Mouse (Mus musculus) adrenal gland, adult 2 months (tissue): ENCODE results near the gene Rassf5. TPM values are rescaled to one million over a fixed set of nuclear protein-coding genes. Genes with fewer than 3 reads are reported as not detected.

Experiments used
- DNase-seq: peaks from one replicate; pipeline ENCODE4 v3.0.0; 2021
- polyA plus RNA-seq: library from polyadenylated mRNA; depleted of rRNA; stranded (reverse); fragments of >200 nt; gene quantifications from 2 replicates; pipeline ENCODE4 v1.2.3, GENCODE M21; 2012
- total RNA-seq, 2 experiments: library from RNA; stranded (reverse); gene quantifications; 2 replicates each; pipeline ENCODE4 v1.2.3; 2021

Gene Rassf5
- total and polyA plus RNA-seq, 3 experiments, result 8.6 to 39.3 (median 13.0) TPM

DNA sequence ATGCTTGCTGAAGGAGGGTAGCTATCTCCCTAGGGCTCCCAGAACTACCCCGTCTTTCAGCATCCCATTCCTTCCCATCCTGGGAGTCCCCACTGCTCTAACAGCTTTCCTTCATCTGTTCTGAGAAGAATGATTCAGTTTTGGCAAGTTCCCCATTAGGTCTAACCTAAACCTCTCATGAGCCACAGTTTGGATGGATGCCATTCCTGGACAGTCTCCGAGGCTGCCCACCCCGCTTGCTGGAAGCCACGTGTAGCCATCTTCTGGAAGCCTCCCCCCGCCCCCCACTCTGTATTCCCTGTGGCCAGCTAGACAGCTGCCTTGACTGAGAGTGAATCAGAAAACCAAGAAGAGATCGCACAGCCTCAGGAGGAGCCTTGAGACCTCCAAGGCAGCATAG, 12.2 kb upstream of the Rassf5 start:
- DNase-seq, result no peak

DNA sequence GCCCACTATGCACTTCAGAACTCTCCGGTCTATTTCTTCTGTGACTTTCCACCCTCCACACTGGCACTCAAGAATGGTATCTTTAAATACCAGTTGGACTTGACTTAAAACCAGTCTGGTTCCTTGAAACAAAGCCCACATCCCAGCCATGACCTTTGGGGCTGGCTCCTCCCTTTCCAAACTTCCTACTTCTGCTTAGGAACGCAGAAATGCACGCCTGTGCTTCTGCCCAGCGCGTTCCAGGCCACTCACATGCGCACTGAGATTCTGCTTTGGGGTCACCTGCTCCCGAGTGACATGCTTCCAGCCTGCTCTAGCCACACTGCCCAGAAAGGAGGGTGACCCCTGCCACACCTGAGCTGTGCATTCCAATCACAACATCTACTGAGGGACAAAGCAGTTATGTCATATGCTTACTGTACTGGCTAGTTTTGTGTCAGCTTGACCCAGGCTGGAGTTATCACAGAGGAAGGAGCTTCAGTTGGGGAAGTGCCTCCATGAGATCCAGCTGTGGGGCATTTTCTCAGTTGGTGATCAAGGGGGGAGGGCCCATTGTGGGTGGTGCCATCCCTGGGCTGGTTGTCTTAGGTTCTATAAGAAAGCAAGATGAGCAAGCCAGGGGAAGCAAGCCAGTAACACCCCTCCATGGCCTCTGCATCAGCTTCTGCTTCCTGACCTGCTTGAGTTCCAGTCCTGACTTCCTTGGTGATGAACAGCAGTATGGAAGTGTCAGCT, 7.6 kb upstream of the Rassf5 start:
- DNase-seq, result peak; percentile 48

DNA sequence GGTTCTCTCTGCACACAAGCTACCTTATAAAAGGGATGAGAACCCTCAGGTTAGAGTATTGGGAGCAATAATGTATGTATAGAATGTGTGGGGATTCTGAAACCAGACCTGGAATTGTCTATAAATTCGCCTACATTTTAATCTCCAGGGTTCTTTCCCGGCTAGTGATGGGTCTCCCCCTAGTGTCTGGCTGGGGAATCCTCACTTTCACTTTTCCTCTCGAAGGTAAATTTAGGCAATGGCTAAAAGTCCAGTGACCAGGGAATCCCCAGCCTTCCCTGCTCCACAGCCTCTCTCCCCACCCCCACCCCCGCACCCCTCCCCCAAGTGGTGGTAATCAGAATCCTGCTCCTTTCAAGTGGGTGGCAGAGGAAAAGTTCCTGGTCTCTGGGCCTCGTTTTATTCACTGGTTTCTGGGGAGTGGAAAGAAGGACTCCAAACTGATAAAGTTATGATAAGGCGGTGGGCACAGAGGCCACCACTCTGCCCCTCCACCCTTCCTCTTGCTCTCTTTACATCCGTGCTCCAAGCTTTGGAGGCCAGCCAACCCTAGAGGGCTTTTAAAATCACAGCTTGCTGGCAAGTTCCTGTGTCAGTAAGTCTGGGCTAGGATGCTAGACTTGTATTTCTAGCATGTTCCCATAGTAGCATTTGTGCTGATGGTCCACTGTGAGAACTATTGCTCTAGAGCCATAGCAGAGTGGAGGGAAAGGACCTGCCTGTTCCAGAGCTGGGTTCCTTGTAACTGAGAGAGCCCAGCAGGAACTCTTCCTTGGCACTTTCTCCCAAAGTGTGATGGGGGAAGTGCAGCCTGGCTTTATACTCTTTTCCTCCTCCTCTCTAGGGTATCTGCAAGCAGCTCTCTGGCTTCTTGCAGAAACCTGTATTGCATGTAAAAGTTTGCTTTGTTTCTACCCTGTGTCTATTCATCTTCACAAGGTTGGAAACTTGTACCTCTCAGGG, 1.7 kb upstream of the Rassf5 start:
- DNase-seq, result peak; percentile 74

DNA sequence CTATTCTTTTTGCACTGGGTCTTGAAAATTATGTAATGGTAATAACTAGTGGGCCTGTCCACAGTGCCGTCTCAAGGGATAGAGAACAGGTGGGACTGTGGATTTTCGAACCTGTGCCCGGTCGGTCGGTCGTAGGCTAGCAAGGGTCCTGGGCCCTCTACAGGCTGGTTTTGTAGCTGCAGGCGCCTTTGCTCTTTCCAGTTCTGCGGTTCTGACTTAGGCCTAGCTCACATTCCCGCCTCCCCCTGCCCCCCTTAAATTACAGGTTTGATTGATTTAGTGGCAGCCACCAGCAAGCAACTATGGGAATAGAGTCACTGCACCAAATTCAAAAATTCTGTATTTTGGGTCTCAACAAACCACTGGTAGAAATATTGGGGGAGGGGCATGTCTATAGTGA, 868 bp upstream of the Rassf5 start:
- peak; percentile 70 for DNase-seq

DNA sequence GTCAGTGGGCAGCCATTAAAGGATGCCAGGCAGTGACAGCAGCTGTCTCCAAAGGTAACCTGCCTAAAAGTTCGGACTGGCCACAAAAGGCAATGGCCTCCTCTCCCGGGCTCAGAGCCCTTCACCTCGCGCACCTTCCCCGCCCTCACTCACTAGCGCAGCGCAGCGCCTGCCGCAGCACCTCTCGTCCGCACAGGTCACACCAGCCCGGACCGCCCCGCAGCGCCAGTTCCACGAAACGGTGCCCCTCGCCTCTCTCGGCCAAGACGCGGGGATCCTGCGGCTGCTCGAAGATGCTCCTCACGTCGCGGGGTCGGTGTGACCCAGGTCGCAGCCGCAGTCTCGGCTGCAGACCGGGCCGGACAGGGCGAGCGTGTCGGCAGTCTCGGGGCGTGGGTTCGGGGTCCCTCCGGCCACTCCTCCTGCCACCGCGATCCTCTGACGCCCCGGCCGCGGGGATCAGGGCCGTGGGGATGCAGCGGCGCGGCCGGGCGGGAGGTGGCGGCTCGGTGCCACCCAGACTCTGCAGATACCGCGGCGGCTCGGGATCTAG, 446 bp downstream of the Rassf5 start:
- DNase-seq, result no peak

DNA sequence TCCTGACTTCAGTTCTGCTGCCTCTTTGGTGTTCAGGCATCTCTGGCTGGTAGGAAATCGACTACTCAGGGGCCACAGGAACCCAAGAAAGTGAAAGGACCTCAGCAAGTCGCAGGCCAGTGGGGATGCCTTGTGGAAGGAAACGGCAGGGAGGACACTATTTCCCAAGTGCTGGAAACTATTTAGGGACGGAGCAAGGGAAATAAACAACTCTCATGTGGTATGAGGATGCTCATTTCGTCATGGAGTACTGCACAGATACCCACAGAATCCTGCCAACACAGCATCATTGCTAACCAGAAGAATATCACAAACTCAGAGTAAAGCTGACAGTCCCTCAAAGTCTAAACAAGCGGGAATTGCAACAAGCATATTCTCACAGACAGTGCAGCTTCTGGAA, 2.1 kb downstream of the Rassf5 start:
- DNase-seq, result no peak

DNA sequence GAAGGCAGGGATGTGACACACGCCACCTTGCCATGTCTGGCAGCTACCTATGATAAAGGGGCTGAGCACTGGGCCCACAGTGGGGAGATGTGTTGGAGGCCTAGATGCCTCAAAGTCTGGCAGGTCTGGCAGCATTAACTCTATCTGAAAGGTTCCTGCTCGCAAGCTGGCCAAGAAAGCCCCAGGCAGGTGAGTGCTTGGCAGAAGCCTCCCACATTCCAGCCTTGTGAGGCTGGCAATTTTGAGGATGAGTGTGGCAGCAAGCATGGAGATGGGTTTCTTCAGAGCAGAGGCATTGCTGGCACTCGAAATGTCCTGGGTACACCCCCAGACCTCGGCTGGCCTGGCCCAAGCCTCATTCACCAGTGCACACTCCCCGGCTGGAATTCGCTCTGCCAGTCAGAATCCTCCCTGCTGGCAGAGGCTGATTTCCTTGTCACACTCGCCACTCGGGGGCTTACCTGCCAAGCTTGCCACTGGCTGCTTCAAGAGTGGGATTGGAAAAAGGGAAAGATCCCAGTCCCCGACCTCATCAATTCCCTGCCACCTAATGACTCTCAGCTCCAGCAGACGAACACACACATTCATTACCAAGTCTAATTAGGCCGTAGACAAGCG, 5.4 kb downstream of the Rassf5 start:
- DNase-seq, result no peak

DNA sequence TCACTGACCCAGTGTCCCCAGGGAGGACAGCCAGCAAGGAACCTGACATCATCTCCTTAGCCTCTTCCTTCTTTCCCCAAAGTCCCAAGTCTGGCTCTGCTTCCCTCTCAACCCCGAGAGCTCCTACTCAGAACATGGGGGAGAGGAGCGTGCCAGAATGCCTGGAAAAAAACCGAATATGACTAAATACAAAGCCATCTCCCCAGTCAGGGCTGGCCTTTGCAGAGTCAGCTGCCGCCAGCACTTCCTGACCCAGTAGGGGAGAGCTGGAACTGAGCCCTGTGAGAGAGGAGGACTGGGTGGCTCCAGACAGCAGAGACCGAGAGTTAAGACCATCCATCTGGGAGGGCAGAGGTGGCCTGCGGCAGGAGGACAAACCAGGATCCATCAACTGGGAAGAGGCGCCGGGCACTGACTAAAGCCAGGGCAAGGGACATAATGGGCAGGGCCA, 6.1 kb downstream of the Rassf5 start:
- DNase-seq, result peak; percentile 89

DNA sequence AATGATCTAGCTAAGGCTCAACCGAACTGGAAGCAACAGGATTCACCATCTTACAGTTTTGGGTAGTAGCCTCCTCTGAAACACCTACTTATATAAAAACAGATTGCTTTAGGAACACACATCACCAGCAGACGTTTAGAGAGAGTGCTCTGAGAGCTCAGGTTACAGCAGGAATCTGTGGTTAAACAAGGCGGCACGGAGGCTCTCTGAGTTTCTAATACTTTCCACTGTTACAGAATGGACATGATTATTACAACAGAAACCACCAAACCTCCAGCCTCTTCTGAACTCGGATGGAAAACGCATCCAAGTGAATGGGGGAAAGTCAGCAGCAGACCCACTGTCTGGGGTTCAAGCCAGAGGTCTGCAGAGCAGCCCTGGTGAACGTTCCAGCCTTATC, 9.0 kb downstream of the Rassf5 start:
- DNase-seq, result no peak

DNA sequence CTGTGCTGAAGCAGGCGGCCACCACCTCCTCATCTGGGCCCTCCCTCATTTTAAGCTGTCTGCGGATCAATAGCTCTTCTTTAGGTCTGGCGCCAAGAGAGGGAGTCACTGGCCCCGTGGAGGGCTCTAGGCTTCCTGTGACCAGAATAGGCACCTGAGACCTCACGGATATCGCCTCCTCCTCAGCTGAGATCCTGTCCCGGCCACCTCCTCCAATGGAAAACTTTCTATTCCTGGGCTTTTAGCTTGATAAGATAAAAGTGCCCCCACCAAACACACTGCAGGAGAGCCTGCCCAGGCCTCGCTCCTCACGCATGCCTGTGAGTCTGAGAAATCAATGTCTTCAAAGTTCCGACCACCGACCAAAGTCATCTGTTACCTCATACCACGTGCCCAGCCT, 11.5 kb downstream of the Rassf5 start:
- no peak for DNase-seq

DNA sequence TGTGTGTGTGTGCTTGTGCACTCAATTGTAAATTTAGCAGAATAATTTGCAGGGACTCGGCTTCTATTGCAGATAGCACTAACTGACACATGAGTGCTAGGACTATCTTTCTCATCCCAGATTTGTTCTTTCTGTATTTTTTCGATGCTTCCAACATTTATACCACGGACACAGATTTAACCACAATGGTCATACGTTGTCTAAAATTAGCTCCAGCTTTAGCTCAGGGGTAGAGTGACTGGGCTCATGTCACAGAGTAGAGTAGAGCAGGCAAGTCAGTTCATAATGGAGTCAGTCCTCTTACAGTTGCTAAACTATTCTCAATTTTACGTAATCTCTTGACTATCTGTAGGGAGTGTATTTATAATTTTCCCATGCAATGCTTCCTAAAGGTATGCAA, 16.4 kb downstream of the Rassf5 start:
- no peak for DNase-seq

DNA sequence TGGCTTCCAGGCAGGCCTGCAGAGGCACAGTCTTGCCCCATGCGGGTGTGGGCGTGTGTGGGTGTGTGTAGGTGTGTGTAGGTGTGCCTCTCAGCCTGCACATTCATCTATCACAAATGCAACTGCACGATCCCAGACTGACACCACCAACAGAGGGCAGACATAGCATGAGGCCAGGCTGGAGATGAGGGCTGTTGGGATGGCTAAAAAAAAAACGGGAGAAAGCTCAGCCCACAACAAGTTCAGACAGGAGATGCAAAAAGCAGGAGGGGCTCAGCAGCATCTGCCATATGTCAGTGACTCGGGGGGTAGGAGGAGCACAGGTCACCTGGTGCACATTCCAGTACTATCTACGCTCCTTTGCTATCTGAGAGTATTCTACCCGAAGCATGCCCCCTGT, 16.8 kb downstream of the Rassf5 start:
- DNase-seq, result no peak

DNA sequence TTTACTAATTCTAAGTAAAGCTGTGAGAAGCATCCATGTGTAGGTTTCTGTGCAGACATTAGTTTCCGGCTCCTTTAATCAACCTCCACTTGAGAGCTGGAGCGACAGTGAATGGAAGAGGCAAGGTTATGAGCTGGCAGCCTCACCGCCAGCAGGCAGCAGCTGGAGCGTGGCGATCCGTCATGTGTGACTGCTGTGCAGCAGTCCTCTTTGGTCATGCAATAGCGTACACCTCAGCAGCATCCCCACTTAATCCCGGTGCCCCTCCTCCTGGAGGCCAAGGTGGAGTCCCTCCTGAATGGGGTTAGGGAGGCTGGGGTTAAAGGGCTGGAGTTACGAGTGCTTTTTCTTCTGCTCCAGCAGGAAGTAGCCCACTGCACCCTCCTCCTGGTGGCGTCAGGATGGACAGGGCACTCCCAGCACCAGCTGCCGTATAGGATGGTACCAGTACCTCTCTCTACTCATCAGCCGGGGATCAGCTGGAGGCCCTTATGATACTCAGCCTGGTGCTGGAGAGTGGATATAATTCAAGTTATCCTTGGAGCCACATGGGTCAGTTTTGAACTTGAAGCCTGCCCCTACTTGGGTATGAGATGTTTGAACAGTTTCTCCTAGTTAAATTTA, 20.1 kb downstream of the Rassf5 start:
- no peak for DNase-seq

DNA sequence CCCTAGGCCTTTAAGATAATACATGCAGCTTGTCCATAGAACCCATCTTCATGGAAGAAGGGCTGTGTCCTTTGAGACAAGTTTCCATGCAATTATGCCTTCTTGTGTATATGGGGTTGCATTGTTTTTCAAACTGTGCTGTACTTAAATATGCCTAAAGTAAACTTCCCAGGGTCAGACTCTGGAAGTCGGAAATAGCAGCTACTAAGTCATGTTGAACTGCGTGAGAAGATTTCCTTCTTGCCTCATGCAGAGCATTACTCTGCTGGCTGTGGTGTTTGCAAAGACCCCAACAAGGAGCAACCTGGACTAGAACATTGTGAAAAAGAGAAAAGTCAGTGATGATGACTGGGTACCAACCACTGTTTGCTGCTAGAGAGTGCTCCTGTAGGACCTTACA, 21.7 kb downstream of the Rassf5 start:
- DNase-seq, result no peak

DNA sequence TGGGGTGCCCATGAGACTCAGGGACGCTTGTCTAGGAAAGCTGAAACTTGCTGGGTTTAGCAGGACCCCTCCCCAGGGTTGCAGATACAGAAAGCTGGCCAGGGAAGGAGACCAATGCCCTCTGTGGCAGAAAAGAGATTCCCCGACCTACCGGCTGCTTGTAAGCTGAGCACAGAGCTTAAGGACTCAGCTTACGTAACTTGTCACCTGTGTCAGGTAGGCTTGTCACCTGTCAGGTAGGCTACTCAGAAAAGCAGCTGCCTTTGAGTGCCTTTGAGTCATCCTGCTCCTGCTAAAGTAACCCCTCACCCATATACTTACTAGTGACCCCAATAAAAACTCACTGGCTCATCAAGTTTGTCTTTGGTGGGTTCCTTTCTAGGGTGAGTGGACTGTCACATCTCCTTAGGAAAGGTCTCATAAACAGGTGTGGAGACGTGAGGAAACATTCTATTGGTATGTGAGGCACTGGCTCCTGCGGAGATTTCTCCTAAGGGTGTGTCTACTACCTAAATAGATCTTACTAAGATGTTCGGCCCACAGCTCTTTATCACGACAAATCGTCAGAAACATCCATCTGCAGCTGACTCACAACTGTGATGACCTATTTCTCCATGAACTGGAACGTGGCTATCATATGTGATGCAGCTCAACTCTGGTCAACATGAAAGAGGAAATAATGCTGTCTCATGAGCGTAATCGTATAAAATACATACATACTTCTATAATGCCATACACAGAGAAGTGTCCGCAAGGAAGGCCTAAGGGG, 23.1 kb downstream of the Rassf5 start:
- no peak for DNase-seq

DNA sequence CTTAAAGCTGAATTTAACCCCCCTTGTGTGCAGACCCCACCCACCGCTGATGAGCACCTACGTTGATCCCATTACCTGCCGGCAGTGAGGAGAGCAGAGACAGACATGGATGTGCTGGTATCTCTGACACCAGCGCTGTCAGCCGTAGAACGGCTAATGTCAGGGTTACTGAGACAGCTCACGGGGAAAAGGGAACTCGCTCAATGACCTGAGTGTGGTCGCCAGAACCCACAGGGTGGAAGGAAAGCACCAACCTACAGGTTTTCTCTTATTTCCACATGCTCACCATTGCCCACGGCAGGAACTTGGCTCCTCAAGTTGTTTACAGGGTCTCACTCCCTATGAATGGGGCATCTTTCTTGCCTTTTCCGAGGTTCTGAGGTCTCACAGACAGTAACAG, 26.1 kb downstream of the Rassf5 start:
- DNase-seq, result no peak

DNA sequence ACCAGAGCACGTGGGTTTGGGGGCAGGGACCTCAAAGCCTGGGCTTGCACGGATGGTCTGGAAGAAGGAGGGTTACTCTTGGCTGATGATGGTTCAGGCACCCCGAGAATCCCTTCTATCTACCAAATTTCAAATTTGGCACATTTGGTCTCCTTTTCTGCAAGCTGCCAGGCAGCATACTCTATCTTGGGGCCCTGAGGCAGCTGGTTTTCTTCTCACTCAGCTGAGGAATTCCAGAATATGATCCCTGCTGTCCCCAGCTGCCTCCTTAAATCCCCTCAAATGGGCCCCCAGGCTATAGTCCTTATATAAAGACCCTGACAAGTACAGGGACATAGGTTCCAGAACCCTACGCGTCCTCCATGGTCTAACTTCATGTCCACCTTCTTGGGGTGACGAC, 31.7 kb downstream of the Rassf5 start:
- DNase-seq, result no peak

DNA sequence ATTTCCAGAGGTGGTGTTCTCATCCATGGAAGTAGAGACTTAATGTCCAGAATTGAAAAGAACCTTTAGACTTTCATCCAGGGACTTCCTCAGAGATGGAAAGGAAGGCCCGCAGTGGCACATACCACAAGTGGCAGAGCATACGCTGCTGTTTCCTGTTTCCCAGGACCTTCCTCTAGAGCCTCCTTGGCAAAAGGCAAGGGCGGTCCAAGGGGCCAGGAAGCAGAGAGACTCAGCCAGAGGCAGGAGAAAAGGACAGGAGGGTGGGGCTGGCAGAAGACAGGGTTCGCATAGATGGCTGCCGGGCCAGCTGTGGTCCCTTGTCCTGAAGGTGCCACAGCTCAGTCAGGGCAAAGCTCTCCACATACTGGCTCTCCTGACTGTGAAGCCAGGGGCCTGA, 32.1 kb downstream of the Rassf5 start:
- DNase-seq, result no peak

DNA sequence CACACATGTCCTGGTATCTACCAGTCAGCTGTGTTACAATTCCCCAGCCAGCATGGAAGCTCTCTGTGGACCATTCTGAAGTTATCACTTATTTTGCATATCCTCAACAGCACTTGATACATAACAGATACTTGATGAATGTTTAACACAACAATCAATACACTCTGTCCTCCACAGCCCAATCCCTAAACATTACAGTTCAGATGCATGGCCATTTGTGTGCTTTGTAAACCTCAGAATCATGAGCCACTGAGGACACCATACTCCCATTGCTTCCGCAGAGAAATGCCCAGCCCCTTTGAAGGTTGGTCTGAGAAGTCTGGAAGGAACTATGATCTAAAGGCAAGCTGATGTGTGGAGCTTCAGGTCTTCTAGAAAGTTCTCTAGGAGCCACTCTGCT, 33.4 kb downstream of the Rassf5 start:
- no peak for DNase-seq

DNA sequence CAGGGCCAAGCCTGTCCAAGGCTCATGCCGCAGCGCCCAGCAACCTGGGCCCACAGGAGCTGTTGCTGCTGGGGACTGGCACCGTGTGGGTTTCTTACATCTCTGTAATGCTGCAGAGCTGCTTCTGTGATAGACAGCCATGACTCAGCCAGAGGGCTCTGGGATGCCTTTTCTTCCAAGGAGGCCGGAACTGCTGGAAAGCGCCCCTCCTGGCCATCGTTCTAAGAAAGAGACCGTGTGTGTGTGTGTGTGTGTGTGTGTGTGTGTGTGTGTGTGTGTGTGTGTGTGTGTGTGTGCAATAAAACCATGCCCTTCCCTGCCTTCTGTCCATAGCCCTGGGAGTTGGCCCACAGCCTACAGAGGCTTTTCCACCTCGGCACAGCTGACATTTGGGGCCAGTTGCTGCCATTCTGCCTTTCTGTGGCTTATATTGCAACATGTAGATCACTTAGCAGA, 35.1 kb downstream of the Rassf5 start:
- DNase-seq, result peak; percentile 81

DNA sequence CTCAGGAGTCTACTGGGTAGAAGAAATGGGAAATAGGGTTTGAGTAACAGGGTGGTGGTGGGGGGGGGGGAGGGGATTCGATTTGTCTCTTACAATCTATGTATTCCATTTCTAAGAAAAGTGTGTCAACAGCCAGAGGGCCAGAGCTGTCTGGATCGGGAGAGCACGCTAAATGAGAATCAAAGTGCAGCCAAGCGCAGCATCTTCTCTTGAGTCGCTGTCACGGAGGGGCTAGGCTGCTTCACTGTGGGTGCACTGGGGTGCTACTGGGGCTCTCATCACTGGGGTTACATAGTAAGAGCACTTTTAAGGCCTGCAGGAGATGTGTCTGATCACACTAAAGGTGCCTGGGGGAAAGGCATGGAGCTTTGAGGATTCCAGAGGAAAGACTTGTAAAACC, 36.3 kb downstream of the Rassf5 start:
- no peak for DNase-seq
